Mouse (Mus musculus): ENCODE measurements at regions not wholly inside any gene's neighbourhood (a gene's known extent, or its start where the extent isn't known, plus 50 kb on each side); places are given as distances from the start of the nearest gene placed in this dataset.

DNA sequence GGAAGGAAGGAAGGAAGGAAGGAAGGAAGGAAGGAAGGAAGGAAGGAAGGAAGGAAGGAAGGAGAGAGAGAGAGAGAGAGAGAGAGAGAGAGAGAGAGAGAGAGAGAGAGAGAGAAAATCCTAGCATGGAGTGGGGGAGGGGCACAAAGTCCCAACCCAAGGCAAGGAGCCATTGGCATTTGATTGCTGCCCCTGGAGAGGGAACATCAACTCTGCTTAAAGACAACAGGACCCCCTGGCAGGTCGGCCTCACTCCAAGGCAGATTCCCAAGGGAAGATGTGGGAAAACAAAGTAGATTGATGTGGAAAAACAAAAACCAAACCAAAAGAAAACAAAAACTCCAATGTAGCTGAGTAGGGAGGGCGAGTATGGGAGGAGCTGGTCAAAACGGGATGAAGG lies 49.9 kb upstream of the Fzd10 start:
- no peak for DNase-seq (ENCODE audit: low spot score in 2 of 2)

- no peak for DNase-seq (ENCODE audit: low spot score in 2 of 2)
Measured at GRCm38 (mm10) chr5:128549811-128550210, 50.8 kb upstream of the Fzd10 start.

GRCm38 (mm10) chr5:128542049-128542448 lies 58.6 kb upstream of the Fzd10 start:
- DNase-seq (ENCODE audit: low spot score in 2 of 2), result no peak

- no peak for DNase-seq (ENCODE audit: low spot score in 2 of 2)
Measured at GRCm38 (mm10) chr5:128538646-128539045, 62.0 kb upstream of the Fzd10 start.

- no peak for DNase-seq (ENCODE audit: low spot score in 2 of 2)
Measured at GRCm38 (mm10) chr5:128537218-128537617, 63.4 kb upstream of the Fzd10 start.

DNA sequence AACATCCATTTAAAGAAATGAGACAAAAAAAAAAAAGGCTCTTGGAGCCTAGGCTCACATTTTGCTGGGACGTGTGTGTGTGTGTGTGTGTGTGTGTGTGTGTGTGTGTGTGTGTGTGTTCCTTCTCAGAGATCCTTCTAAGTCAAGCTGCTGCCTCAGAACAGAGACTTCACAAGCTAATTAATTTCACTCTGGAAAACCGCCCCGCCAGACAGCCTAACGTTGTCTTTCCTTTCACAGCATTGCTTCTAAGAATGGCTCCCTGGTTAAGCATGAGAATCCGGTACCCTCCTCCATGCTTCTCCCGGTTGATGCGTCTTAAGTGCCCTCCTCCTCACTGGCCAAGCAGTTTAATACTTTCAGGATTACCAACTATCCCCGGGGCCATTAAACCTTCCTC lies 64.3 kb upstream of the Fzd10 start:
- no peak for DNase-seq (ENCODE audit: low spot score in 2 of 2)

DNA sequence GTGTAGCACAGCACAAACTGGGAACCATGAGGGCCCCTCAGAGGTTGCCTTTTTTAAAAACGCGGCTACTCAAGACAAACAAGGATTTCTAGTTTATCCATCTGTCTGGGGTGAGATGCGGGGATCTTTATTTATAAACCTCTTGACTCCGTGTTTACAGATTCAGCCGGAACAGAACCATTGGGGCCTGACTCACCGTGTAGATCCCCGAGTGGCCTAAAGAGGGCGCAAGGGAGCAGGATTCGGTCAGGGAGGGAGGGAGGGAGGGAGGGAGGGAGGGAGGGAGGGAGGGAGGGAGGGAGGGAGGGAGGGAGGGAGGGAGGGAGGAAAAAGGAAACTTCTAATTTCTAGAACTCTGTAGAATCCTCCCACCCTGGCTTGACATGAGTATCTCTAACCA lies 73.4 kb upstream of the Fzd10 start:
- DNase-seq (ENCODE audit: low spot score in 2 of 2), result no peak

DNA sequence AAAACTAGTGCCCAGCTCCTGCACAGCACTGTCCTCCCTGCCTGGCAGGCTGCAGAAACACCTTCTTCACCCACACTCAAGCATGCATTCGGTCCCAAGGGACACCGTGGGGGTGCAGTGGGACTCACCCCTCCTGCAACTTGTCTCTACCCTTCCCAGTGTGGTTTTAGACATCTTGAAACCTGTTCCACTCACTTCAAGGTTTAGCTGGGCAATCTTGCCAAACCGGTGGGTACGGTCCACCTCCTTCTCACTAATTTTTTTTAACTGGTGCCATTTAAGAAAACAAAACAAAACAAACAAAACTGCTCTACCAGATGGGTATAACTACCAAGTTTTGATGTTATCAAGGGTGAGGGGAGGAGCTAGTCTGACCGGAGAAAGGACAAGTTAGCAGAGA lies 74.2 kb upstream of the Fzd10 start:
- no peak for DNase-seq (ENCODE audit: low spot score in 2 of 2)

GRCm38 (mm10) chr5:128524377-128525280 lies 76.0 kb upstream of the Fzd10 start:
- no peak for DNase-seq (ENCODE audit: low spot score in 2 of 2)

GRCm38 (mm10) chr5:128522667-128523066 lies 78.0 kb upstream of the Fzd10 start:
- peak in 1 of 2 experiments; percentile 40 for DNase-seq (ENCODE audit: low spot score in 2 of 2)

GRCm38 (mm10) chr5:128517336-128517735 lies 83.3 kb upstream of the Fzd10 start:
- no peak for DNase-seq (ENCODE audit: low spot score in 2 of 2)

DNA sequence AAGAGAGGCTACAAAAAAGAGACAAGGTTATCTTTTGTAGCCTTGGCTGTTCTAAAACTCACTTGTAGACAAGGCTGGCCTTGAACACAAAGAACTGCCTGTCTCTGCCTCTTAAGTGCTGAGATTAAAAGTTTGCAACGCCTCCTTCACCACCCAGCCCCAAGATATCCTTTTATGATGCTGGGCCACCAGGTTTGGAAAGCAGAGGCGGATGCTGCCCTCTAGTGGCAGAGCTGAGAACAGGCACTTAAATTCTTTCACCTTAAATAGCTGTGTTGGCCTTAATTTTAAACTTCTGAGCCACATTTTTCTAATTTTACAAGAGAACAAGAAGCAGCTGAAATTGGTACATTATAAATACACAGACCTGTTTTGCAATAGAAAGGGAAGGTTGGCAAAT lies 82.5 kb upstream of the Tmem132d start:
- DNase-seq (ENCODE audit: low spot score in 2 of 2), result no peak

DNA sequence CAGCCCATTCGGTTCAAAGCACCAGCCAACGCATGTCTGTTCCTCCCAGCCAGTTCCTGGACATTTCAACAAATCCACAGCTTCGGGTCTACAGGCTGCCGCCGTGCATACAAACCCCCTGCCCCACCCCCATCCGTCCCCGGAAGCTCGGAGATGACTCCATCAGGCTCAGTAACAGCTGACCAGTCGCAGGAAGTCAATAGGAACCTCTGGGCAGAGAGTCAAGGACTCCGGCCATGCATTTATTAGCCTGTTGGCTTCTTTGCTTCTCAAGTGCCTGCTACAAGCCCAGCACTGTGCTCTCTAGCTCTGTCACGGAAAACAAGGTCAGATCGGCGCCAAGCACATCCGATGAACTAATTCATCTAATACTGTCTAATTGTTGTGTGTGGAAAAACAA lies 80.4 kb upstream of the Tmem132d start:
- no peak for DNase-seq (ENCODE audit: low spot score in 2 of 2)

DNA sequence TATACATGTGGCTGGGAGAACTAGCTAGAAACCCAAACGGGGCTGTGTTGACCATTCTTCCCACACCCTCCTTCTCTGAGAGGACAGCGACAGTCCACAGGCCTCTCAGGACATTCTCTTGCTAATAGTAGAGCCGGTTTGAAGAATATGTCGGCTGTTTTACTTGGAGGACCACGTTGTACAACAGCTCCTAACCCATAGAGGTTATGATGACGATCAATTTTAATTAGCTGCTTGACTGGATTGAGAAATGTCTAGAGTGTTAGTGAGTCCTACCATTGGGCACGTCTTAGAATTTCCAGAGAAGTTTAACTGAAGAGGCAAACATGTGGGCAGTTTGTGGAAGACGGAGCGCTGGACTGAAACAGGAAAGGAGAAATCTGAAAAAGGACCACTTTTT lies 79.7 kb upstream of the Tmem132d start:
- no peak for DNase-seq (ENCODE audit: low spot score in 2 of 2)

DNA sequence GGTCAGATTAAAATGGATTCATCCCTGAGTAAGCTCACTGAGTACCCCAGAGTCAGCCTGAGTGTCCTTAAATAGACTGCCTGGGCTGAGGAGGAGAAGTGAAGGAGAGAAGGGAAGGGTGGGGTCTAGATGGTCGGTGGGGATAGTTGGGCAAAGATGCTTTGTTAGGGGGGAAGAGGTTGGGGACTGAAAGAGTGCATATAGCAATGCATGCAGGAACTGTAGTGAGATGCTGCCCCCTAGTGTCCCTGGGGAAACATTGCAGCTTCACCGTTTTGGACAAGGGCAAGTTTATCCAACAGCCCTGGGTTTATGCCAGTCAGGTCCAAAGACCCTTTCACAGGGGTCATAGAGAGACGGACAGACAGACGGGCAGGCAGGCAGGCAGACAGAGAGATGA lies 71.6 kb upstream of the Tmem132d start:
- no peak for DNase-seq (ENCODE audit: low spot score in 2 of 2)

DNA sequence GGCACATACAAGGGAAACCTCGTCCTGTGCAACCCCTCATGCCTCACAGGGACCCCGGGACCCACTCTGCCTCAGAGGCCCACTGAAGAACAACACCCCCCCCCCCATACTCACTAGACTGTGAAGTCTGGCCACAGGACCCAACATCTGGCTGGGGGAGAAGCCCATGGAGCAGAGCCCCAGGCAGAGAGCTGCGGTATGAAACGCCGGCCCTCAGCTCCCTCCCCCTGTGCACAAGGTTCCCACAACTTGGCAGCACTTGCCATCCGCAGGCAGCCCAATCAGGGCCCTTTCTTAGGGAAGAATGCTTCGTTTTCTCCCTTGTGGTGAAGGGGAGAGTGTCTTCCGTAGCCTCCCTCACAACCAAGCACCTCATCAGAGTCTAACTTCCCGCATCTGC lies 66.6 kb upstream of the Tmem132d start:
- DNase-seq (ENCODE audit: low spot score in 2 of 2), result no peak

DNA sequence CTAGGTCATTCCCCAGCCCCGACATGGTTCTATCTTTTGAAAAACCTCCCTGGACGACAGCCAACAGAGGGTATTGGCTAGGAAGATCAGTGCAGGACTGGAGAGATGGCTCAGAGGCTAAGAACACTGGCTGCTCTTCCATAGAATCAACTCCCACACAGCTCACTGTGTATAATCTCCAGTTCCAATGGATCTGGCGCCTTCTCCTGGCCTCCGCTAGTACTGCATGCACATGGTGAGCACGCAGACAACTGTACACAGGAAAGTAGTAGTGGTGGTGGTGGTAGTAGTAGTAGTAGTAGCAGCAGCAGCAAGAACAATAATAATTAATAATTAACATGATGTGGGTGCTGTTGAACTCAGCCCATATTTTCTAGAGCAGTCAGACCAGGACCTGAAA lies 66.2 kb upstream of the Tmem132d start:
- peak; percentile 30 to 53 for DNase-seq (ENCODE audit: low spot score in 2 of 2)

DNA sequence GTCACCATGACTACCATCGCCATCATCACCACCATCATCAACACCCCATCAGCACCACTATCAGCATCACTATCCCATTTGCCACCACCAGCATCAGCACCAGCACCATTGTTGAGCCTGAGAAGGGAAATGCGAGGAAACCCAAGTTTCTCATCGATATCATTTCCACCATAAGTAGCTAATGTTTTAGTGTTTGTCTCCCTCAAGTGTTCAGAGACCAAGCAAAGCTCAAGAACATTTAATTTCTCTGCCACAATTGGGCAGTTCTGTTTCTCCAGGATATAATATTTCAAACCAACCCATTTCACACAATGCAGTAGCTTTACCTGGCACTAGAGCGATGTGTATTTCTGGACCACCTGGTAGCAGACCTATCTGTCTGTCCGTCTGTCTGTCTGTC lies 59.7 kb upstream of the Tmem132d start:
- no peak for DNase-seq (ENCODE audit: low spot score in 2 of 2)

DNA sequence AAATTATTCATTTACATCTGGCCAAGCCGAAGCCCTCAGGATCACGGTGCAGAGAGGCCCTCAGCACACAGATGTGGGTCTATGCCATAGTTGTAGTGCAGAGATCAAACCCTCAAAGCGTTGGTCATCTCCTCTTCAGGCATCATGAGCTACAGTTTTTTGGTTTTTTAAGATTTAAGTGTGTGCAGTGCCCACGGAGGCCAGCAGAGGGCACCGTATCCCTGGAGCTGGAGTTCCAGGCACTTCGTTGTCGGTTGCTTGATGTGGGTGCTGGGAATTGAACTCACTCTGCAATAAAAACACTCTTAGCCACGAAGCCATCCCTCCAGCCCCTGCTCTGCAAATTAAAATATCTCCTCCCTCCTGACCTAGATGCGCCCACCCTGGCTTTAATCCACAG lies 58.3 kb upstream of the Tmem132d start:
- peak in 1 of 2 experiments; percentile 30 for DNase-seq (ENCODE audit: low spot score in 2 of 2)

DNA sequence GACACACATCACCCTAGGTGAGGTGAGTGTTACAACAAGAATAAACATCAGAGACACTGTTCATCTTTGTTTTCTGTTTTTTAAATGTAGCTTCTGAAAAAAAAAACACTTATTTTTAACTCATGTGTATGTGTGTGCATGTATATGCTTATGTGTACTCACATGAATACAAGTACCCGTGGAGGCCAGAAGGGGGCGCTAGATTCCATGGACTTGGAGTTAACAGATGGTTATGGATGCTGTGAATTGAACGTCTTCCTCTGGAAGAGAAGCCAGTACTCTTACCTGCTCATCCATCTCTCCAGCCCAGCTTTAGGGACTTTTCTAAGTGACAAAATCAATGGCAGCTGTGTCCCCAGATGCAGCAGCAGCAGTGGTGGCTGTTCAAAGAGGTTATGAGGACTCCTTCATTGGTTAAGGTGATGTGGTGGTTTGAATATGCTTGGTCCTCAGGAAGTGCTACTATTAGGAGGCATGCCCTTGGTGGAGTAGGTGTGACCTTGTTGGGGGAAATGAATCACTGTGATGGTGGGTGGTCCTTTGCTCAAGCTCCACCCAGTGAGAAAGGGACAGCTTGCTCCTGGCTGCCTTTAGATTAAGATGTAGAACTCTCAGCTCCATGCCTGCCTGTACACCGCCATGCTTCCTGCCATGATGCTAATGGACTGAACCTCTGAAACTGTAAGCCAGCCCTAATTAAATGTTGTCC lies 56.1 kb upstream of the Tmem132d start:
- no peak for DNase-seq (ENCODE audit: low spot score in 2 of 2)

DNA sequence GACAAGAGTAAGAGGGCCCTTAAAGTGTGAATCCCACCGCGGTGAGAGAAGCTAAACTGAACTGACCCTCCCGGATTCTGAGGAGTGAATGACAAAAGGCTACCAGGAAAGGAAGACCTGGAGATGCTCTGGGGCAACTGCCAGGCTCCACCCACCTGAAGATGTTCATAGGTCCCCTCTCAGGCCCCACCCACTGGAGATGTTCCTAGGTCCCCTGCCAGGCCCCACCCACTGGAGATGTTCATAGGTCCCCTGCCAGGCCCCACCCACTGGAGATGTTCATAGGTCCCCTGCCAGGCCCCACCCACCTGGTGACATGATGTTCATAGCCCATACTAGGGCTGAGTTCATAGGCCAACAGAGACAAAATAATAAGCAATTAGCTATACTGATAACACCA lies 54.5 kb upstream of the Tmem132d start:
- DNase-seq (ENCODE audit: low spot score in 2 of 2), result no peak

DNA sequence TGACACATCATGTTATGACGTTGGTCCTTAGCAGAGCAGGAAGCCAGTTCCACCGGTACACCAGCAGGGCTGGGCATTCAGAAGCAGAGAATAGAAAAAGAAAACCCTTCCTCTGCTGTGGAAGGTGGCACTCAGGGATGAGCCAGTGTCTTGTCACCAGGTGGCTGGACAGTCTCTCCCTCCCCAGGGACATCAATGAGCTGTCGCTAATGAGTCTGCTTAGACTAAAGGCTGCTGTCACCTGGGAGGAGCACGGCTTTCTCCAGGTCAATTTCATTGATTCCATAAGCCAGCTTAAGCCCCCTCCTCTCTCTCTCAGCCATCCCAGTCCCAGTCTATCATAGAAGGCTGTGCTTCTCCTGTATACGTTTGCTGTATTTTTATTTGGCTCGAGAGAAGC lies 51.2 kb upstream of the Tmem132d start:
- DNase-seq (ENCODE audit: low spot score in 2 of 2), result no peak

GRCm38 (mm10) chr5:128483441-128483810 lies 50.5 kb upstream of the Tmem132d start:
- DNase-seq (ENCODE audit: low spot score in 2 of 2), result no peak
